Mouse (Mus musculus) kidney, adult 18-20 months (tissue): ENCODE data around the gene Umodl1.

Experiments used
- DNase-seq: peaks from one replicate; pipeline ENCODE4 v3.0.0; 2021

The Umodl1 gene

DNA sequence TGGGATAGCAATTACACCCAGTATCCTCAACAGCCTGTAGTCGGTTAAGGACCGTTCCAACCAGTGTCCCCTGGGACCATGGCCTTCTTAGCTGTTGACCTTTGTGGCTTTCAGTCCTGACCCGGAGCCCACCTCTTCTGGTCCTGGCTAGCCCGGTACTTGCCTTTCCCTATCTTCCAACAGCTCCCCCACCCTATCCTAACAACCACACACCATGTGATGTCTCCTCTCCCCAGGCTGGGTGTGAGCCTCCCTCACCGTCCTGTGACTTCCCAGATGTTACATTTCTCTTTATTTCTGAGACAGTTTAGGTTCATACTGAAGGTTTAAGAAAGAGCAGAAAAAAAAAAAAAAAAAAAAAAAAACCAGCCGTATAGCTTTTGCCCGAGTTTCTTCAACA is 86.0 kb downstream of the Umodl1 start:
- DNase-seq: no peak

DNA sequence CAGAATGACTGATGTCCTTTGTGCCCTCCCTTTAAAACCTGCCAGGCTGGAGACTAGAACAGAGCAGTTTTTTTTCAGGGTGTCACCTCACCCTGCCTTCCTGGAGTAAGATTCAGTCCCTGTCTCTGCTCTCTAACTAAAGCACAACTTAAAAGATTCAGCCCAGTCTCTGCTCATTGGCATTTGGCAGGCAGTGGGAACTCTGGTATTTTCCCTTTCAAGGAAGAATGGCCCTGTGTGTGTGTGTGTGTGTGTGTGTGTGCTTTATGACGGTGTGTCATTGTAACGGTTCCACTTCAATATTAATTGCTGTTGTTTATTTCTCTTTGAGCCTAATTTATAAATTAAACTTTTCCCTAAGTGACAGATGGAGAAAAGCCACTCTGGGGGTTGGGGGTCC is 88.3 kb downstream of the Umodl1 start:
- DNase-seq: no peak

DNA sequence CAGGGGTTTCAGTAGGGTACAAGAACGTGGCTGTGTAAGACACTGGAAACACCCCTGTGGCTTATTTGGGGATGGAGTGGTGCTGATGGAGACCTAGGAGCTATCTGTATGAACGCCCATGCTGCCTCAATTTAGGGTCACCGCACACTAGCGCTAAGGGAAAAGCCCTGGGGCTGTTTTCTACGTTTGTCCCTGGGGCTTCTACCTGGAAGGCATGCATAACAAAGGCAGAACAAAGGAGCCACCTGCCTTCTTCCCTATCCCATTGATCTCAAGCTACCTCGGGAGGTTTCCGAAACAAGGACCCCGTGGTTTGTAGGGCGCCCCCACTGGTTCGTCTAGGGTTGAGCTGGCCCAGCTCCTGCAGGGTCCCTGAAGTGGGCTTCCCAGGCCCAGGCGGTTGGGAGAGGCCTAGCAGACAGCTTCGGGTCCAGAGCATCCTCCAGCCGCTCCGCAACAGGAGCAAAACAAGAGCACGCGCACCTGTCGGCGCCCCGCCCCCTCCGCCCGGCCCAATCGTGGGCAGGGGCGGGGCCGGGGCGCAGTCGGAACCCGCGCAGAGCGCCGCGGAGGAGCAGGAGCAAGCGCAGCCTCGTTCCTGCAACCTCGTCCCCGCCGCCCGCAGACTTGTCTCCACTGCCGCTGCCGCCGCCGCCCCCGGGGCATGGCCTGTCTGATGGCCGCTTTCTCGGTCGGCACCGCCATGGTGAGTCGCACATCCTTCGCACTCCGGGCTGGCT is 102.9 kb downstream of the Umodl1 start, which contains the start of gene Abcg1:
Gene Abcg1 (plus strand): TSS at position 525 of the 740 bp plus-strand sequence.
- DNase-seq: peak; percentile 60

DNA sequence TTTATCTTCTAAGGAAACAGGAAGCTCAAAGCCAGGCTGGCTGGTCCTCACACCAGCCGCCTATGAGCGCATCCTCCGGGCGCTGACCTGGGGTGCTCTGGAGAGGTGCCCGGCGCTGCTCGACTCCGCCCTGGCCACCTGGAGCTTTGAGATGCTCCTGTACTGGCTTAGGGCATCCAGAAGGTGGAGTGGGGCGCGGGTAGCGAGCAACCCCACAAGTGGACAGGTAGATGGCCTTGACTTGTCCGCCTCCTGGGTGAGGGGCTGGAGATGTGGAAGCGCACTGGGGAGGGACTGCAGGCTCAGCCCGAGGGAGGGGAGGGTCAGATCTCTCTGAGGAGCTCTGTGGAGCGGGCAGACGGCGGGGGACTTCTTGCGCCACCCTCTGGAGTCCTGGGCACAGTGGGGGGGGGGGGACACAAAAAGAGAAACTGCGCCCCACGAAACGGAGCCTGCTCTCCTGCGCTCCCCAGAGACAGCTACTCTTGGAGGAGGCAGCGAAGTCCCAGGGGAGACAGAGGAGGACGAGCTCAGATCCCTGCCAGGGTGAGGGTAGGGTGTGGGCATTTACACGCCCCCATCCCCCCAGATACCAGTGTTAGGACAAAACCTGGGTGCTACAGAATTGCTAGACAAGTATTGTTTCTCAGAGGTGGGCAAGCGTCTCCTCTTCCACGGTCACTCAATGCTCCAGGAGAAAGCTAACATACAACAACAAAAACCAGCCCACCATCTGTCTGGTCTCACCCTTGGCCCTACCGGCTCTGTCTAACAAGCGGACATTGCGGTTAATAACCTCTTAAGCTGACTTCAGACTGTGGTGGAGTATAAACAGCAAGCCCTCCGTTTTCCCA is 103.7 kb downstream of the Umodl1 start:
- no peak for DNase-seq

DNA sequence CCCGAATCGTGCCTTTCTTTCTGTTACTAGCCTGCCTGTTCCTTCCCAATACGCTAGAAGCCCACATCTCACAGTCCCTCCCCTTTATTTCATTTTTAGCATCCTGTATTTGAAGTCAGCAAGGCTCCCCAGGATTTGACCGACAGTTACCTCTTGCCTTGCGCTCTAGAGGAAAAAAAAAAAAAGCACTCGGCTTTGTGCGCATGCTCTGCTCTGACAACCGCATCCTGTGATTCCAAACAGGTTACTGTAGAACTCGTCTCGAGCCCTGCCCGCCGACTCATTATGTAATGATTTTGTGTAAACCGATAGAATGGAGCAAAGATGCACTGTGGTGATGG is 104.3 kb downstream of the Umodl1 start:
- peak; percentile 49 for DNase-seq

DNA sequence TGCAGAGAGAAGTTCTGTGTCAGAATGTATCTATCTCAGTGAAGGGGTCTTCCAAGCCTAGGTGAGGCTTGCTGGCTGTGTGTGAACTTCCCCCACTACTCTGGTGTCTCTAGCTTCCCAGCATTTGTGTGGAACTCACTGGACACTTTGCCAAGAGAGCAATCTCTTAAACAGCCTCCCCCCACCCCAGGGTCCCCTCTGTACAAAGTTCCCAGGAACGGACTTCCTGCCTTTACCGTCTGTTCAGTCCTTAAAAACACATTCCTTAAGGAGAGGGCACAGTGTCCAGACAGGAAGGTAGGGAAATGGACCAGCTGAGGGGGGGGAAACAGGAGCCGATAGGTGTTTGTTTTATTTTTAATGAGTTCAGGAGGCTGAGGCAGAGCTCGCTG is 105.8 kb downstream of the Umodl1 start:
- no peak for DNase-seq
